Mouse (Mus musculus) G1E (cell line): ENCODE measurements around the gene Traf4. TPM values are rescaled to one million over a fixed set of nuclear protein-coding genes. Genes with fewer than 3 reads are reported as not detected.
"Not testable (repeated sequence)": the region's sequence is repeated elsewhere in the genome, so short reads cannot be mapped to it uniquely, and the experiment has no call there.

Source experiments
- ATAC-seq: 2 replicates; pipeline ENCODE4 v1.8.0; 2016; ENCODE audit warnings: mild to moderate bottlenecking; ENCODE audit not compliant: insufficient number of reproducible peaks, poor library complexity, low FRiP score, severe bottlenecking; ENCODE audit errors: extremely low read depth
- DNase-seq: peaks from one replicate; pipeline ENCODE4 v3.0.0; 2012; ENCODE audit warnings: low spot score
- H3K27me3 ChIP-seq: 2 replicates; pipeline ENCODE4 v1.6.1; 2012; ENCODE audit warnings: mild to moderate bottlenecking, low read length, inconsistent platforms; ENCODE audit not compliant: insufficient read depth
- H3K36me3 ChIP-seq: replicated peaks from 2 replicates; pipeline ENCODE3; 2012; ENCODE audit warnings: mild to moderate bottlenecking, inconsistent platforms
- H3K4me1 ChIP-seq: 2 replicates; pipeline ENCODE4 v1.6.1; 2012; ENCODE audit warnings: low read depth, low read length, inconsistent platforms, mixed read lengths; ENCODE audit not compliant: insufficient read depth
- H3K4me3 ChIP-seq: 2 replicates; pipeline ENCODE4 v1.5.1; 2012; ENCODE audit warnings: low read depth, mild to moderate bottlenecking, inconsistent platforms, low read length, moderate library complexity, mixed read lengths
- H3K9me3 ChIP-seq: replicated peaks from 2 replicates; pipeline ENCODE4 v1.6.1; 2012; ENCODE audit warnings: inconsistent platforms
- CTCF ChIP-seq: IDR thresholded peaks from 2 replicates; pipeline ENCODE4 v1.5.1; 2012; ENCODE audit warnings: low read depth, low read length, inconsistent platforms, mixed read lengths
- GATA1 ChIP-seq: IDR thresholded peaks from 2 replicates; pipeline ENCODE4 v1.6.1; 2012; ENCODE audit warnings: borderline replicate concordance, low read length, inconsistent platforms, mixed read lengths
- GATA2 ChIP-seq: IDR thresholded peaks from 2 replicates; pipeline ENCODE4 v1.6.1; 2012; ENCODE audit warnings: low read depth, low read length, inconsistent platforms, borderline replicate concordance
- POLR2AphosphoS5 ChIP-seq: IDR thresholded peaks from 2 replicates; pipeline ENCODE4 v1.6.1; 2012; ENCODE audit warnings: low read depth, low read length, inconsistent platforms; ENCODE audit not compliant: insufficient replicate concordance
- TAL1 ChIP-seq: conservative IDR thresholded peaks from 2 replicates; pipeline ENCODE4 v1.6.1; 2012; ENCODE audit warnings: low read depth, low read length, inconsistent platforms, mixed read lengths
- polyA plus RNA-seq: library from polyadenylated mRNA; stranded (reverse); fragments of >175 nt; gene quantifications from 2 replicates; pipeline ENCODE4 v1.2.3, GENCODE M21; 2012
- total RNA-seq, 2 experiments: library from RNA; stranded (forward) in 1 of 2; stranded (reverse) in 1 of 2; fragments of 200-1000 nt in 1 of 2; fragments of >200 nt in 1 of 2; fragmentation: Nextera tagmentation in 1 of 2; gene quantifications; 2 replicates each; pipeline ENCODE4 v1.2.3; 2014 to 2017

The Traf4 gene
- total and polyA plus RNA-seq, 3 experiments: 7.0 to 74.4 (median 42.8) TPM

DNA sequence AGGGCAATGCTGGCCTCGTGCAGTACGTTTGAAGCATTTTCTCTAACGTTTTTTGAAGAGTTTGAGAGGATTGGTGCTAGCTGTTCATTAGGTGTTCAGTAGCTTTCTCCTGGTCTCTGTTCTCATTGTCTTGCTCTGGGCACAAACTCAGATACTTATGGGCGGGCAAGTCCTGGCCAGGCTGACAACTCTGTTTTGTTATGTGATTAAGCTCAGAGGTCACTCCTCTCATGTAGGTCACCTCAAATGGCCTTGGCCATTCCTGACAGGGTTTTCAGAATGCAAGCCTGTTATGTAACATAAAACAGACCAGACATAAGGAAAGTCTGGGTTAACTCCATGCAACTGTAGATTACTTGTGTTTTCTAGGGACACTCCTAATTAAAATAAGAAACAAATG is 27.8 kb downstream of the Traf4 start:
- no peak for ATAC-seq
- Histone ChIP-seq H3K36me3 (peaks cover 27% of the 10 kb centered on the region), H3K9me3 (no peaks in the 10 kb centered on the region), H3K4me3 (no peak overlapping the region), H3K4me1 (peaks cover 65% of the 10 kb centered on the region), H3K27me3 (no peaks in the 10 kb centered on the region)
- DNase-seq: no peak
- TF ChIP-seq CTCF (no peak), GATA1 (no peak), POLR2AphosphoS5 (no peak), TAL1 (no peak), GATA2 (no peak)

DNA sequence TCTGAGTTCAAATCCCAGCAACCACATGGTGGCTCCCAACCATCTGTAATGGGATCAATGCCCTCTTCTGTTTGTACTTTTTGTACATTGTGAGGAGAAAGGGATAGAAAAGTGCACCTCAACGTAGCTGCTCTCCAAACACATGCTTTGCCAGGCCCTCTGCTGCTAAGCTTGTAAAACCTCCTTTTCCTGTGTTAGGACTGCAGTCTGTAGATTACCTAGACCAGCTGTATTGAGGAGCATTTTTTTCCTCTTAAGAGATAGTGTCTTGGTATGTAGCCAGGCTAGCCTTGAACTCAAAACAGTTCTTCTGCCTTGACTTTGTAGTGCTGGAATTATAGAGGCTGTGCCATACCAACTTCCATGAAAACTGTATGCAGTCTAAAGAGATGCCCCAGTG is 29.3 kb downstream of the Traf4 start:
- ATAC-seq: no peak
- no peaks in the 10 kb centered on the region for H3K27me3 ChIP-seq
- no peak for TF ChIP-seq POLR2AphosphoS5
- TF ChIP-seq TAL1: no peak
- no peak for TF ChIP-seq GATA1
- no peak for TF ChIP-seq CTCF
- TF ChIP-seq GATA2: no peak
- DNase-seq: no peak
- H3K4me1 ChIP-seq: peaks cover 64% of the 10 kb centered on the region
- no peak overlapping the region for H3K4me3 ChIP-seq
- H3K9me3 ChIP-seq: no peaks in the 10 kb centered on the region
- H3K36me3 ChIP-seq: peaks cover 26% of the 10 kb centered on the region

DNA sequence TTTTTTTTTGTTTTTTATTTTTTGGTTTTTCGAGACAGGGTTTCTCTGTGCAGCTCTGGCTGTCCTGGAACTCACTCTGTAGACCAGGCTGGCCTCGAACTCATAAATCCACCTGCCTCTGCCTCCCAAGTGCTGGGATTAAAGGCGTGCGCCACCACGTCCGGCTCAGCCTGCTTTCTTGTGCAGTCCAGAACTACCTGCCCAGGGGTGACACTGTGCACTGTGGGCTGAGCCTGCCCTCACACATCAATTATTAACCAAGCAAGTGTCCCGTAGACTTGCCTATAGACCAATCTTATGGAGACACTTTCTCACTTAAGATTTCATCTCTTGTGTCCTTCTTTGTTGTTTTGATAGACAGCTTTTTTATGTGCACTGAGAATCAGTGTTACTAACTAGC is 30.1 kb downstream of the Traf4 start:
- not testable (repeated sequence) for H3K27me3 ChIP-seq, H3K4me3 ChIP-seq, ATAC-seq, DNase-seq, H3K9me3 ChIP-seq
- Histone ChIP-seq H3K4me1 (peaks cover 61% of the 10 kb centered on the region), H3K36me3 (peaks cover 29% of the 10 kb centered on the region)

DNA sequence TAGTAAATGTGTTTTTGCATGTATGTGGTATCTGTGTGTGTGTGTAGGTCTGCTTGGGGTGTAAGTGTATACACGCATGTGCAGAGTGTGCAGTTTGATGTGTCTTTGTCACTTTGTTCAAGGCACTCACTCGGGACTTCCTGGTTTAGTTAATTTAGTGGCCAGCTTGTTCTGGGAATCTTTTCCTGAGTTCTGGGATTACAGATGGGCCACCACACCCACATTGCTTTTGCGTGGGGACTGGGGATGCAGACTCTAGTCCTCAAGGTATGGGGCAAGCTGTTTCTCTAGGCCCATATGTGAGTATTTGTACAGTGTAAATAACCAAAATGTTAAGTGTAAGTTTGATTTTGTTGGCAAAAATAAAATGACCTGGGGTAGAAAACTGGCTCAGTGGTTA is 31.0 kb downstream of the Traf4 start:
- no peaks in the 10 kb centered on the region for H3K9me3 ChIP-seq
- H3K4me1 ChIP-seq: peaks cover 64% of the 10 kb centered on the region
- no peaks in the 10 kb centered on the region for H3K27me3 ChIP-seq
- TF ChIP-seq TAL1 (no peak), CTCF (no peak), GATA2 (no peak), POLR2AphosphoS5 (no peak), GATA1 (no peak)
- H3K4me3 ChIP-seq: no peak overlapping the region
- no peak for DNase-seq
- H3K36me3 ChIP-seq: peaks cover 31% of the 10 kb centered on the region
- no peak for ATAC-seq

DNA sequence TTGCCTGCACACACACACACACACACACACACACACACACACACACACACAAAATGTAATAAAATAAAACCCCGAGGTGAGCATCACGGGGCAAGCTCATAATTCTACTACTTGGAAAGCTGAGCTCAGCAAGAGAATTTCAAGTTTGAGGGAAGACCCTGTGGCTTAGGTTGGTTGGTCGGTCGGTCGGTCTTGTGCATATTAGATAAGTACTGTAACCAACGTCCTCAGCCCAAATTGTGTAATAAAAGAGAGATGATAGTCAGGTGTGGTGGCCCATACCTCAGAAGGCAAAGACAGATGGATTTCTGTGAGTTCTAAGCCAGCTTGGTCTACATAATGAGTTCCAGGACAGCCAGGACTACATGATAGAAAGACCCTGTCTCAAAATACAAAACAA is 31.5 kb downstream of the Traf4 start:
- Histone ChIP-seq H3K36me3 (peaks cover 34% of the 10 kb centered on the region), H3K9me3 (no peaks in the 10 kb centered on the region), H3K4me1 (peaks cover 65% of the 10 kb centered on the region), H3K27me3 (no peaks in the 10 kb centered on the region), H3K4me3 (no peak overlapping the region)
- ATAC-seq (no peak), DNase-seq (no peak)
- no peak for TF ChIP-seq CTCF
- TF ChIP-seq TAL1: no peak
- no peak for TF ChIP-seq POLR2AphosphoS5
- no peak for TF ChIP-seq GATA2
- no peak for TF ChIP-seq GATA1

DNA sequence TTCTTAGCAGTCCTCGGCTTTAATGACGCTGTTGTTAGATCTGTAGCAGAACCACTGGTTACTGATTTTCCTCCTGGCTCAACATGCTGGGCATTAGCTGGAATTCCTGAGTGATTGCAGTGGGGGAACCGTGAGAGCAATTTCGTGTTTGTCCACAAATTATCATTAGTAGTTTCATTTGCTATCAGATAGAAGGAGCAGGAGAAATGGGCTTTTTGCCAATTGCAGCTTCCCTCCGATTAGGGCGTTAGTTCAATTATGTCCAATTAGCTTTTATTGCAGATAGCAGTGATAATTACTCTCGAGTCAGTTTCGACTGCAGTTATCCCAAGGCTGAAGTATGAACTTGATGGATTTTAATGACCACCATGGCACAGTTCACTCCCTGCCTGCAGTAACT is 35.9 kb downstream of the Traf4 start:
- Histone ChIP-seq H3K36me3 (peaks cover 48% of the 10 kb centered on the region), H3K4me1 (peaks cover 74% of the 10 kb centered on the region), H3K4me3 (no peak overlapping the region), H3K27me3 (no peaks in the 10 kb centered on the region), H3K9me3 (no peaks in the 10 kb centered on the region)
- ATAC-seq (no peak), DNase-seq (no peak)
- TF ChIP-seq GATA2: no peak
- no peak for TF ChIP-seq TAL1
- TF ChIP-seq CTCF: no peak
- TF ChIP-seq GATA1: no peak
- no peak for TF ChIP-seq POLR2AphosphoS5

DNA sequence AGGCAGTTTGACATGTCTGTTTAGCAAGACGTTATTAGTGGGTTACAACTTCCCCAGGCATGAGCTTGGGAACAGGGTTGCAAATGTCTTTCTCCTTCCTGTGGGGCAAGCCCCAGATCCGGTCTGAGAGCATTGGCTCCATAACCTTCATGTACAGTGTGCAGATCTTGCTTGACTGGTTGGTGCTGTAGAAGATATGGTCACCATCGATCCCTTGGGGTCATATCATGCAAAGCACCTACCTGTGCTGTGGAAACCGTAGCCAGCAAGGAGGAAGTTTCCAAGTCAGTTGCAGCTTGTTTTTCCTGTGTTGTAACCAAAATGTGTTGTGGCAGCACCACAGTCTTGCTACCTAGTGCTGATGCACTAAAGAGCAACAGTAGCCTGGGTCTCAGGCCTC is 38.6 kb downstream of the Traf4 start:
- Histone ChIP-seq H3K9me3 (no peaks in the 10 kb centered on the region), H3K36me3 (peaks cover 38% of the 10 kb centered on the region), H3K27me3 (no peaks in the 10 kb centered on the region), H3K4me3 (no peak overlapping the region), H3K4me1 (peaks cover 72% of the 10 kb centered on the region)
- TF ChIP-seq CTCF (no peak), TAL1 (no peak)
- DNase-seq (no peak), ATAC-seq (no peak)
